Comparison of ENCODE assay signal across 17 mouse cellular contexts in genomic region chr11:119521920-119522710, GRCm38 (mm10). TPM values are rescaled to one million over a fixed set of nuclear protein-coding genes. Genes with fewer than 3 reads are reported as not detected.
DNase-seq lines count a peak whose midpoint lies in the region; ATAC-seq and TF ChIP-seq lines count a peak whose summit lies in the region.
"Had no signal": no experiment of that assay in that cellular context is flagged by ENCODE, and none has a peak within 500 bp of the region (broad histone marks: within the 10 kb centered on the region; RNA-seq: fewer than 3 reads in every experiment).

No protein-coding gene starts in this region.

- TF ChIP-seq POLR2A in liver, adult 2 months (IDR thresholded peaks at IDR 0.05; ENCODE audit: extremely low read depth, insufficient read depth, low read length): no peak

- no peaks in the 10 kb centered on the region for H3K9me3 ChIP-seq in hindbrain, embryonic 15.5 days
- no peaks in the 10 kb centered on the region for H3K9me3 ChIP-seq in hindbrain, embryonic 12.5 days (replicated peaks)
- no peaks in the 10 kb centered on the region for H3K9me3 ChIP-seq in liver, embryonic 12.5 days (replicated peaks)
- H3K9me3 ChIP-seq: heart, embryonic 12.5 days had no signal

- no peak overlapping the region for H3K4me3 ChIP-seq in hindbrain, embryonic 15.5 days
- no peak overlapping the region for H3K4me3 ChIP-seq in hindbrain, embryonic 12.5 days
- no peak overlapping the region for H3K4me3 ChIP-seq in liver, adult 2 months (ENCODE audit: insufficient read depth, low read depth, low read length)
- no peak overlapping the region for H3K4me3 ChIP-seq in liver, embryonic 12.5 days
- H3K4me3 ChIP-seq: heart, embryonic 12.5 days had no signal

- H3K4me2 ChIP-seq in hindbrain, embryonic 15.5 days: no peak overlapping the region
- H3K4me2 ChIP-seq in hindbrain, embryonic 12.5 days (replicated peaks): no peak overlapping the region
- no peak overlapping the region for H3K4me2 ChIP-seq in liver, embryonic 12.5 days
- H3K4me2 ChIP-seq: heart, embryonic 12.5 days; midbrain, embryonic 11.5 days had no signal

- no peaks in the 10 kb centered on the region for H3K36me3 ChIP-seq in hindbrain, embryonic 15.5 days
- H3K36me3 ChIP-seq in hindbrain, embryonic 12.5 days: no peaks in the 10 kb centered on the region
- no peaks in the 10 kb centered on the region for H3K36me3 ChIP-seq in liver, adult 2 months (ENCODE audit: control insufficient read depth, insufficient read depth, low read length)
- no peaks in the 10 kb centered on the region for H3K36me3 ChIP-seq in liver, embryonic 12.5 days
- H3K36me3 ChIP-seq: heart, embryonic 12.5 days had no signal

- H3K9ac ChIP-seq in hindbrain, embryonic 15.5 days: no peak overlapping the region
- no peak overlapping the region for H3K9ac ChIP-seq in hindbrain, embryonic 12.5 days
- H3K9ac ChIP-seq in liver, adult 2 months (ENCODE audit: low read depth, low read length): no peak overlapping the region
- no peak overlapping the region for H3K9ac ChIP-seq in liver, embryonic 12.5 days
- H3K9ac ChIP-seq: heart, embryonic 12.5 days had no signal

- 84% methylated on average over 6 of the region's 6 CpGs for WGBS in hindbrain, embryonic 15.5 days
- WGBS in hindbrain, embryonic 12.5 days: 81% methylated on average over 6 of the region's 6 CpGs
- WGBS in liver, adult 2 months: 88% methylated on average over 6 of the region's 6 CpGs
- 56% methylated on average over 6 of the region's 6 CpGs for WGBS in liver, embryonic 12.5 days (ENCODE audit: insufficient replicate concordance)

- peaks cover 6% of the 10 kb centered on the region for H3K4me1 ChIP-seq in hindbrain, embryonic 15.5 days (replicated peaks)
- H3K4me1 ChIP-seq in hindbrain, embryonic 12.5 days: peaks cover 5% of the 10 kb centered on the region
- 0 out of 2 replicates have a peak, but pooled peaks cover 2% of the 10 kb centered on the region for H3K4me1 ChIP-seq in liver, adult 2 months (ENCODE audit: control insufficient read depth, insufficient read depth, low read length)
- H3K4me1 ChIP-seq in liver, embryonic 12.5 days: peaks cover 9% of the 10 kb centered on the region; the same call in 1 of the 2 replicates

- H3K27me3 ChIP-seq in hindbrain, embryonic 15.5 days: no peaks in the 10 kb centered on the region
- no peaks in the 10 kb centered on the region for H3K27me3 ChIP-seq in hindbrain, embryonic 12.5 days
- no peaks in the 10 kb centered on the region for H3K27me3 ChIP-seq in liver, adult 2 months (ENCODE audit: control insufficient read depth, insufficient read depth, low read length)
- peaks cover 28% of the 10 kb centered on the region for H3K27me3 ChIP-seq in liver, embryonic 12.5 days (replicated peaks)

- ATAC-seq in hindbrain, embryonic 15.5 days (ENCODE audit: low FRiP score, low read depth): peak; percentile 59; the same call in 1 of the 2 replicates
- no peak for ATAC-seq in hindbrain, embryonic 12.5 days (ENCODE audit: low FRiP score)
- ATAC-seq in liver, embryonic 12.5 days: no peak
- ATAC-seq: Patski had no signal

- no peak overlapping the region for H3K27ac ChIP-seq in hindbrain, embryonic 15.5 days (replicated peaks)
- no peak overlapping the region for H3K27ac ChIP-seq in hindbrain, embryonic 12.5 days
- 0 out of 2 replicates have a peak overlapping the region, but pooled peaks have one; percentile 10 for H3K27ac ChIP-seq in liver, adult 2 months (replicated peaks; ENCODE audit: insufficient read depth, low read depth, low read length)
- no peak overlapping the region for H3K27ac ChIP-seq in liver, embryonic 12.5 days
- H3K27ac ChIP-seq: kidney, postnatal 0 days; macrophage; stomach, postnatal 0 days had no signal

- no peak for TF ChIP-seq CTCF in liver, adult 2 months (IDR thresholded peaks at IDR 0.05; ENCODE audit: low read depth, low read length)

- no peak for DNase-seq in liver, adult 2 months (ENCODE audit: extremely low read depth, low read depth, low spot score)
- peak; percentile 79 to 85 for DNase-seq in cerebellum, postnatal 14 days
- peak; percentile 80 for DNase-seq in lung, postnatal 25 days (ENCODE audit: low spot score)
- no peak for DNase-seq in frontal cortex, postnatal 14 days (ENCODE audit: low spot score in 2 of 2)
- DNase-seq in T-cell, adult 2 months (ENCODE audit: low spot score): no peak
- DNase-seq: embryo, embryonic 11 days; right cerebral cortex, postnatal 25 days; thymus, postnatal 25 days had no signal

- no peaks in the 10 kb centered on the region for H3K79me2 ChIP-seq in liver, adult 2 months (ENCODE audit: control insufficient read depth, insufficient read depth, low read length)

RNA-seq across cellular contexts. Expression of gene Nptx1, which starts 25.4 kb away (rescaled TPM):
- 16.2 and 20.7 TPM in 2 replicates for polyA plus RNA-seq in hindbrain, embryonic 15.5 days (2015; fragmentation: Nextera tagmentation; extraction: Ambion mirVana)
- polyA plus RNA-seq in hindbrain, embryonic 12.5 days (2016; fragmentation: Nextera tagmentation; extraction: Ambion mirVana): 14.8 and 15.2 TPM in 2 replicates
- total RNA-seq in liver, adult 2 months (2014; rRNA removed): 0.07 and 0.09 TPM in 2 replicates
- 0.09 and 0.15 TPM in 2 replicates for polyA plus RNA-seq in liver, adult 2 months (2012; rRNA removed)
- polyA plus RNA-seq in liver, embryonic 12.5 days (2016; fragmentation: Nextera tagmentation; extraction: Ambion mirVana): 0.04 and 0.06 TPM in 2 replicates

RNA-seq across cellular contexts. Expression of gene Endov, which starts 31.0 kb away (rescaled TPM):
- polyA plus RNA-seq in hindbrain, embryonic 15.5 days (2015; fragmentation: Nextera tagmentation; extraction: Ambion mirVana): 17.2 and 17.6 TPM in 2 replicates
- 22.2 and 24.9 TPM in 2 replicates for polyA plus RNA-seq in hindbrain, embryonic 12.5 days (2016; fragmentation: Nextera tagmentation; extraction: Ambion mirVana)
- 2.3 and 2.6 TPM in 2 replicates for total RNA-seq in liver, adult 2 months (2014; rRNA removed)
- polyA plus RNA-seq in liver, adult 2 months (2012; rRNA removed): 8.7 and 9.8 TPM in 2 replicates
- 7.9 and 10.5 TPM in 2 replicates for polyA plus RNA-seq in liver, embryonic 12.5 days (2016; fragmentation: Nextera tagmentation; extraction: Ambion mirVana)

Comparison
In these comparisons a context has a peak if more than half of its experiments do, and no peak if none do; other contexts are left out.
1. DNase-seq: peak in cerebellum, postnatal 14 days (2 of 2) and lung, postnatal 25 days (single experiment); none in liver, adult 2 months (single experiment), frontal cortex, postnatal 14 days (0 of 2) and T-cell, adult 2 months (single experiment).
2. RNA of gene Nptx1, which starts 25.4 kb away (polyA plus RNA-seq): 16.2 to 20.7 TPM in hindbrain, embryonic 15.5 days and 14.8 to 15.2 TPM in hindbrain, embryonic 12.5 days; 0.09 to 0.15 TPM in liver, adult 2 months and 0.04 to 0.06 TPM in liver, embryonic 12.5 days; every median in the first group is over 10 times any median in the second.